Mouse (Mus musculus): Measurements from ENCODE around the gene Pctp.

GRCm38 (mm10) chr11:90031076-90031475 is 28.4 kb upstream of the Pctp start:
- TF ChIP-seq CTCF (IDR thresholded peaks at IDR 0.05; ENCODE audit: control insufficient read depth, insufficient read depth, low read length) (no peak), POLR2A (IDR thresholded peaks at IDR 0.05; ENCODE audit: borderline replicate concordance, control insufficient read depth, low read depth, low read length) (no peak)
